Mouse (Mus musculus): ENCODE results near the gene Rilp.

Gene Rilp

DNA sequence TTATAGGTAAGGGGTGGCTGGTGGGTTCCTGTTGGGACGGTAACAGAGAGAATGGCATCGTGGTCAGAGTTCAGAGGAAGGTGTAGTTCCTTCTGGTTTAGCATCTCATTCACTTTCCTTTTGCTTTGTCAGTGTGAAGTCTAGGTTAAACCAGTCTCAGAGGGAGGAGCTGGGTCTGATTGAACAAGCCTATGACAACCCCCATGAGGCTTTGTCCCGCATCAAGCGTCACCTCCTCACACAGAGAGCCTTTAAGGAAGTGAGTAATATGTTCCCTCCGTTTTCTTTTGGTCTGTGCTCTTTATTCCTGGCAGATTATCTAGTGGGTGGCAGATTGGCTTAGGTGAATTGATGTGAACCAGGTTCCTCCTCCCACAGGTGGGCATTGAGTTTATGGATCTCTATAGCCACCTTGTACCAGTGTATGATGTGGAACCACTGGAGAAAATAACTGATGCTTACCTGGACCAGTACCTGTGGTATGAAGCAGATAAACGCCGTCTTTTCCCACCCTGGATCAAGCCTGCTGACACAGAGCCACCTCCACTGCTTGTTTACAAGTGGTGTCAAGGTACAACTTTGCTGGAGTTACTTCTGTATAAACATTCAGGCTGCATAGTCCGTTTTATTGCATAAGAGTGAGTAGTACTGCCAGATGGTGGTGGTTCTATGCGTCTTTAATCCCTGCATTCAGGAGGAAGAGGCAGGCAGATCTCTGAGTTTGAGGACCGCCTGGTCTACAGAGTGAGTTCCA lies 15.4 kb upstream of the Rilp start:
- DNase-seq (ENCODE audit: low spot score in 2 of 2) = no peak

- no peak for DNase-seq (ENCODE audit: low spot score in 2 of 2)
These were observed 11.8 kb upstream of the Rilp start for GRCm38 (mm10) chr11:75498126-75498525.

GRCm38 (mm10) chr11:75508162-75508561 lies 1.7 kb upstream of the Rilp start:
- DNase-seq (ENCODE audit: low spot score in 2 of 2) = no peak

DNA sequence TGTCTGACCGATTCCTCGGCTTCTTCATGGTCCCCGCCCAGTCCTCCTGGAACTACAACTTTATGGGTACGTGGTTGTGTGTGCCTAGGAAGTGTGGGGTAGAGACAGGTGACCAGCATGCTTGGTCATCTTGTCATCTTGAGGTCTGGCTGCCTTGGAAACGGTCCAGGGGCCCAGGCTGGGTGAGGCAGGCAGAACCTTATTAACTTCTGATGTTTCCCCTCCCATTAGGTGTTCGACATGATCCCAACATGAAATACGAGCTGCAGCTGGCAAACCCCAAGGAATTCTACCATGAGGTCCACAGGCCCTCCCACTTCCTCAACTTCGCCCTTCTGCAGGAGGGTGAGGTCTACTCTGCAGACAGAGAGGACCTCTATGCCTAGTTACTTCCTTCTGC lies 990 bp upstream of the Rilp start:
- no peak for DNase-seq (ENCODE audit: low spot score in 2 of 2)

GRCm38 (mm10) chr11:75510627-75510993 lies 716 bp downstream of the Rilp start:
- peak; percentile 75 to 82 for DNase-seq (ENCODE audit: low spot score in 2 of 2)

- DNase-seq (ENCODE audit: low spot score in 2 of 2) = no peak
These were observed 1.3 kb downstream of the Rilp start for GRCm38 (mm10) chr11:75511213-75511612.

- DNase-seq (ENCODE audit: low spot score in 2 of 2) = no peak
These were observed 2.6 kb downstream of the Rilp start for GRCm38 (mm10) chr11:75512301-75513018.

- DNase-seq (ENCODE audit: low spot score in 2 of 2) = no peak
These were observed 3.4 kb downstream of the Rilp start, which contains the start of gene Scarf1 for GRCm38 (mm10) chr11:75513336-75513735. Gene Scarf1 (plus strand): TSS chr11:75513540.

GRCm38 (mm10) chr11:75515186-75515585 lies 5.3 kb downstream of the Rilp start:
- no peak for DNase-seq (ENCODE audit: low spot score in 2 of 2)

DNA sequence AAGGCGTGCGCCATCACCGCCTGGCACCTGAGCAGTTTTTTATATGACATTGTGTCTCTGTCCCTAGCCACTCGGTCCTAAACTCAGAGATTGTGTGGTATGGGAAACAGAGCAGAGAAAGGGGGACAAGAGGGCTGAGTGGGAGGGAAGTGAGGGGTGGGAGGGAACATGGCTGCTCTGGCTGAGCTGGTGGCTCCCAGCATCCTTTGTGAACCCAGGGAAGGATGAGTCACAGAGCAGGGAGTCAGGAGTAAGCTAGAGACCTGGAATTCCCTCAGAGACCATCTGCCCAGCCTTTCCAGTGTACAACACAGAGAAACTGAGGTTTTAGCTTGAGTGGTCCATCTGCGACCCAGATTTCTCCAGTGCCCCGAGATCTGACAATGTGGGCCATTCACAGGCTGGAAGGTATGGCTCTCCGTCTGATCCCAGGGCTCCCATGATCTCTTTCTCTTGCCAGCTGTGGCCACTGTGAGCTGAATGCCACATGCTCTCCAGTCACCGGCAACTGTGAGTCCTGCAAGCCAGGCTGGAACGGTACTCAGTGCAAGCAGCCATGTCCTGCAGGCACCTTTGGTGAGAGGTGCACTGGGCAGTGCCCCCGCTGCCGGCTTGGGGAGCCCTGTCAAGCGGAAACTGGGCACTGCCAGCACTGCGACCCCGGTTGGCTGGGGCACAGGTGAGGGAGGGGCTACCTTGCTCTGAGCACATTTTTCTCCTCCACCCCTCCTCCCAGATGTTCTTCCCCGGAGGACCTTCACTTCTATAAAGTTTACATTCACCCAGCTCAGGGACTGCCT lies 10.1 kb downstream of the Rilp start:
- DNase-seq (ENCODE audit: low spot score in 2 of 2) = no peak

- no peak for DNase-seq (ENCODE audit: low spot score in 2 of 2)
These were observed 11.7 kb downstream of the Rilp start for GRCm38 (mm10) chr11:75521609-75522008.

DNA sequence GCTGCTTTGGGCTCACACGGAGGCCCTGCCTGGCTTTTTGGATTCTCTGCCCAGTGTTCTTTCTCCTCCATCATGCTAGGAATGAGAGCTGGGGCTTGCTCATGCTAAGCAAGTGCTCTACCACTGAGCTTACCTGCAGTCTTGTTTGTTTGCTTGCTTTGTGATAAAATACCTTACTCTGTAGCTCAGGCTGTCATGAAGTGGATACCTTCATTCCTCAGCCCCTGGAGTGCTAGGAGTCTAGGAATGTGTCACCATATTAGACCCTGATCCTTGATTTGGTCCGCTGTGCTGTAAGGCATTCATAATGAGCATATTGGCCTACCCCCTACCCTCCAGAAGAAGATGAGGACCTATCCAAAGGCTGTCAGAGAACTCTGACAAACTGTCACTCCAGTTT lies 12.9 kb downstream of the Rilp start:
- no peak for DNase-seq (ENCODE audit: low spot score in 2 of 2)

DNA sequence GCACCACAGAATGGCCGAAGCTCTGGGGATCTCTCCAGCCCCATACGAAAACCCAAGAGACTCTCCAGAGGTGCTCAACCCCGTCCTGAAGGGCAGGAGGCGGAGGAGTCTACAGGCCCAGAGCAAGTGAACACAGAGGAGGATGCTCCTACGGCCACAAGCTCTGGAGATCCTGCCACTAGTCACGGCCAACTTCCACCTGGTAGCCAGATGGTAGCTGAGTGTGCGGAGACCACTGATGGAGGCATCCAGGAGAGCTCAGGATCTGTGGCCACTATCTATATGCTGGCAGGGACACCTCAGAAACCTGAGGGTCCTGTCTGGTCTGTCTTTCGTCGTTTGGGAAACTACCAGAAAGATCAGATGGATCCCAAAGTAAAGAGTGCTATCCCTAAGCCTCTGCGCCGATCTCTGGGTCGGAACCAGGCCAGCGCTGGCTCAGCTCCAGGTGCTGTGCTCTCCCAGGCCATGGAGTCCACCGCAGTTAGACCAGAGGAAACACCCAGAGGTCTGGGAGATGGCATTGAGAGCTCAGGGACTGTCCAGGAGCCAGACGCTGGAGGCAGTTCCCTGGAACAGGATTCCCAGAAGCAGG lies 15.7 kb downstream of the Rilp start:
- DNase-seq (ENCODE audit: low spot score in 2 of 2) = no peak

DNA sequence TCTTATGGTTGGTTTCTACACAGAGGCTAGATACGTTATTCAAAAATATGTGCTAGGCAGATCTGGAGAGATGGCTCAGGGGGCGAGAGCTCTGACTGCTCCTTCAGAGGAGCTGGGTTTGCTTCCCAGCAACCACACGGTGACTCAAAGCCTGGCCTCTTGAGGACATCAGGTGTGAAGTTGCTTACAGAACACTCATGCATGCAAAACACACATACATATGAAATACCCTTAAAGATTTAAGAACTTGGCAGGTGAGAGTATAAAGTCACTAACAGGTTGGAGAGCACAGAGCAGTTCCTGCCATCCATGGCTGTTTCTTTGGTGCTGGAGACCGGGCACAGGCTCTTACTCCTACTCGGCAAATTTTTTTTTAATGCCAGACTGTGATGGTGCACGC lies 17.0 kb downstream of the Rilp start:
- no peak for DNase-seq (ENCODE audit: low spot score in 2 of 2)

- DNase-seq (ENCODE audit: low spot score in 2 of 2) = no peak
These were observed 19.9 kb downstream of the Rilp start for GRCm38 (mm10) chr11:75529771-75530170.

DNA sequence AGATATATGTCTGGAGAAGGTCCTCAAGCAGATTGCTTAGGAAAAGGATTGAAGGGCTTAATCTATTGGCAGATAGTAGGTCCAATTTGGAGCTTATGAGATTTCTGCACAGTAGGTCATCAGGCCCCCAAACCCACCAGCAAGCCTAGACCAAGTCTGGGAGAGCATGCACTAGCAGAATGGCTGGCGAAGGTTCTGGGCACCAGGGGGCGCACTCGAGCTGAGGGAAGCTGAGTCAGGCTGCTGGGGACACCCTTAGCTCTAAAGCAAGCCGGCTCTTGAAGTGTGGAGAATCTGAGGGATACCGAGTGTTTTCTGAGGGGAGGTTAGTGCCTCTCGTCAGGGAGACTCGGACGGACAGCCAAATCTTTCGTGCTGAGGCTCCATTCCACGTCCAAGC lies 20.4 kb downstream of the Rilp start:
- peak; percentile 90 for DNase-seq (ENCODE audit: low spot score in 2 of 2)

GRCm38 (mm10) chr11:75530845-75531373 lies 21.0 kb downstream of the Rilp start:
- no peak for DNase-seq (ENCODE audit: low spot score in 2 of 2)

- DNase-seq (ENCODE audit: low spot score in 2 of 2) = peak; percentile 97 to 98
These were observed 21.8 kb downstream of the Rilp start, which contains the start of gene Slc43a2 for GRCm38 (mm10) chr11:75531469-75532242. Gene Slc43a2 (plus strand): TSS chr11:75531694.

DNA sequence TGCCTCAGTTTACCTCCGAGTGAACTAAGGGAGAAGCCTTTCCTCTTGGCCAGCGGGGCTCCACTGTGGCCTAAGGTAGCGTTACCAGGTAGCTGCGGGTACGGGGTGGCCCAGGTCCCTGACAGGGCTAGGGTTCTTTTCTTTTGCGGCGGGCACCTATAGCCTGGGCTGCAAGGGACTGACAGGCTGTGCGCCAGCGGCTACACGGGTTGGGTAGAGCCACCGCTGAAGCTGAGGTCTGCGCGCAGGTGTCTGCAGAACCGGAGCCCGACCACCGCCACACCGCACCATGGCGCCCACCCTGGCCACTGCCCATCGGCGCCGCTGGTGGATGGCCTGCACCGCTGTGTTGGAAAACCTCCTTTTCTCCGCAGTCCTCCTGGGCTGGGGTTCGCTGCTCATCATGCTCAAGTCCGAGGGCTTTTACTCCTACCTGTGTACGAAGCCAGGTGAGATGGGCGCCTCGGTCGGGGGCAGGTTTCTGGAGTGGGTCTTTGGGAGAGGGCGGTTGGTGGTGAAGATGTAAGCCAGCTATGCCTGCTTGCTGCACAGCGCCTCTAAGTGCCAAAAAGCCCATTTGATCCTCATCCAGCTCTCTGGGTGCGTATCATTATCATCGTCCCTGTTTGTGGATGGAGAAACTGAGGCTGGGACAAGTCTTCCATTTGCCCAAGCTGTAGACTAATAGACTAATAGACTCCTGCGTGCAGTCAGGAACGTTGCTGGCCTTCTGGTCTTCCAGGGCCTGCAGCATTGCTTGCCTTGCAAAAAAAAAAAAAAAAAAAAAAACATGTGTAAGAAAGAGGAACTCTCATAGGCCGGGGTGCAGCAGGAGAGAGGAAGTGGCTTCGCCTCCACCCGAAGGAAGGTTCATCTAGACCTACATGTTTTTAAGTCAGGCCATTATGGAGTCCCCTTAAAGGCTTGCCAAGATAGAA lies 22.7 kb downstream of the Rilp start:
- DNase-seq (ENCODE audit: low spot score in 2 of 2) = no peak
